Mouse (Mus musculus) heart, embryonic 11.5 days (tissue): ENCODE data around the gene Sorcs1. TPM values are rescaled to one million over a fixed set of nuclear protein-coding genes. Genes with fewer than 3 reads are reported as not detected.

ENCODE experiments used
- ATAC-seq: fragments of 200-750 bp; cut with Nextera tagmentation; replicated peaks from 2 replicates; pipeline ENCODE4 v1.8.0; 2017; ENCODE audit warnings: moderate library complexity; ENCODE audit not compliant: insufficient number of reproducible peaks, low FRiP score, low TSS enrichment
- H3K27ac ChIP-seq: fragments of 300-500 bp; sonication (generic); 2 replicates; pipeline ENCODE4 v1.5.1; 2014; ENCODE audit warnings: mild to moderate bottlenecking, low read depth, low read length
- H3K27me3 ChIP-seq: fragments of 300-500 bp; sonication (generic); 2 replicates; pipeline ENCODE4 v1.6.1; 2014; ENCODE audit warnings: mild to moderate bottlenecking, low read length, mixed read lengths; ENCODE audit not compliant: control insufficient read depth, insufficient read depth
- H3K36me3 ChIP-seq: fragments of 300-500 bp; sonication (generic); 2 replicates; pipeline ENCODE4 v1.6.1; 2014; ENCODE audit warnings: mild to moderate bottlenecking, low read length, moderate library complexity, mixed read lengths; ENCODE audit not compliant: control insufficient read depth, insufficient read depth
- H3K4me1 ChIP-seq: fragments of 300-500 bp; sonication (generic); 2 replicates; pipeline ENCODE4 v1.6.1; 2014; ENCODE audit warnings: low read length; ENCODE audit not compliant: control insufficient read depth, insufficient read depth
- H3K4me2 ChIP-seq: fragments of 300-500 bp; sonication (generic); 2 replicates; pipeline ENCODE4 v1.6.1; 2014; ENCODE audit warnings: mild to moderate bottlenecking, moderate library complexity
- H3K4me3 ChIP-seq: fragments of 300-500 bp; sonication (generic); 2 replicates; pipeline ENCODE4 v1.5.1; 2014; ENCODE audit warnings: low read depth, low read length
- H3K9ac ChIP-seq: fragments of 300-500 bp; sonication (generic); 2 replicates; pipeline ENCODE4 v1.6.1; 2014; ENCODE audit warnings: mild to moderate bottlenecking, low read depth, low read length, moderate library complexity
- H3K9me3 ChIP-seq: fragments of 300-500 bp; sonication (generic); replicated peaks from 2 replicates; pipeline ENCODE4 v1.6.1; 2016; ENCODE audit warnings: low read length; ENCODE audit not compliant: control insufficient read depth
- WGBS: fragments of 180-500 bp; shearing (Covaris S2); extraction: QIAGEN DNeasy Blood & Tissue Kit; methylation state at CpG from one replicate; pipeline ENCODE4 v1.1.7; 2014; ENCODE audit not compliant: insufficient replicate concordance; 5-methylcytosine and 5-hydroxymethylcytosine counted together
- polyA plus RNA-seq: library from polyadenylated mRNA; unstranded; fragments of >200 nt; fragmentation: Nextera tagmentation; extraction: Ambion mirVana; gene quantifications from 2 replicates; pipeline ENCODE4 v1.2.1, GENCODE M21; 2014

Gene Sorcs1
- polyA plus RNA-seq, 1 experiment from 2014 or later: 0.79 TPM

DNA sequence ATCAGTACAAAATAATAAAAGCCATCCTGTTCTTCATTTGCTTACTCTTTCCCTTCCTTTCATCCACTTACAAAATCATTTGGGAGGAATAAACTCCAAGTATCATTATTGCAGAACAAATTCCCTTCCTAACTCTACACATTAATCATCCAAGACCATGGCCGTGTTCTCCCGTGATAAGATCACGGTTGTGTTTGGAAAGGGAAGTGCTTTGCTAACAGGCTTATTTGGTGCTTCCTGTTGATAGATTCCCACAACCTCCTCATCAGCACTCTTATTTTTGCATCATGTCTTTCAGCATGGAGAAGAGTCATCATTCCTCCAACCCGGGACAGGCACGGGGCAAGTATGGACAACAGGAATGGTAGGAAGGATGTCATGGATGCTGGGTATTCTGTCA is 25.7 kb downstream of the Sorcs1 start:
- no peak for ATAC-seq
- WGBS: 48% methylated on average over 5 of the region's 5 CpGs
- Histone ChIP-seq H3K27me3 (no peaks in the 10 kb centered on the region), H3K27ac (no peak overlapping the region), H3K4me1 (no peaks in the 10 kb centered on the region), H3K36me3 (no peaks in the 10 kb centered on the region), H3K4me3 (no peak overlapping the region), H3K9ac (no peak overlapping the region), H3K9me3 (no peaks in the 10 kb centered on the region), H3K4me2 (no peak overlapping the region)

DNA sequence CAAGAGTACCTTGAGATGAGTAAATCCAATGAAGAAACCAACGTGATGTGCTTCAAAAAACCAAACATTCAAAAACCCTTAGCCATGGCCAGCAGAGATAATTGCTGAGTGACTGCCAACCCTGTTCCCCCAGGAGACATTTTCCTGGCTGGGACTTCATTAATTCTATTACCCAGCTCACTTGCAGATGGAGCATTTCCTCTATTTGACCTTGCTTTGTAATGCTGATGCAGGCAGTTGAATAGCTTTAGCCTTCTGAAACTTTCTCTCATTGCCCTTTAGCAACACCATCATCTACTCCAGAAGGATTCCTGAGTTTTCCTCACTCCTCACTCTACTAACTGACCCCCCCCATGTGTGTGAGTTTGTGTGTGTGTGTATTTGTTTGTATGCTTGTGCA is 34.6 kb downstream of the Sorcs1 start:
- H3K27me3 ChIP-seq: no peaks in the 10 kb centered on the region
- H3K9ac ChIP-seq: no peak overlapping the region
- no peak overlapping the region for H3K27ac ChIP-seq
- no peak for ATAC-seq
- H3K36me3 ChIP-seq: no peaks in the 10 kb centered on the region
- H3K4me1 ChIP-seq: no peaks in the 10 kb centered on the region
- 74% methylated on average over 1 of the region's 1 CpGs for WGBS
- no peak overlapping the region for H3K4me3 ChIP-seq
- H3K9me3 ChIP-seq: no peaks in the 10 kb centered on the region
- H3K4me2 ChIP-seq: no peak overlapping the region

DNA sequence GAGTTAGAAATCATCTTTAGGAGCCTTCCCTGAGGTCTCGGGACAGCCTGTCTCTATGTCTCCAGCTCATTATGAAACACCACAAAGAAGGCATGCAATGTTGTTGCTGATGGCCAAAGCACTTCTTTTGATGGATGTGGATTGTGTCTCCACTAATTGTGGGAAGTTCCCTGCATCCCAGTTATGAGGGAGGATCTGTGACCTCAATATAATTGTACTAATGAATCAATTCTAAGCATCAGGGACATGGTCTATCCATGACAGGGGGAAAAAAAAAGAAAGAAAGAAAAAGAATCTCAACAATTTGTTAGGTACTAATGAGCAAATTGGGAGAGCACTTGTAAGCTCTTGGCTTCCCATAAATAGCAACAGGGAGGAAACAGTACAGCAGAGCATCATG is 36.3 kb downstream of the Sorcs1 start:
- Histone ChIP-seq H3K27me3 (no peaks in the 10 kb centered on the region), H3K4me3 (no peak overlapping the region), H3K9ac (no peak overlapping the region), H3K36me3 (no peaks in the 10 kb centered on the region), H3K4me1 (no peaks in the 10 kb centered on the region), H3K4me2 (no peak overlapping the region), H3K27ac (no peak overlapping the region), H3K9me3 (no peaks in the 10 kb centered on the region)
- WGBS: 77% methylated on average over 1 of the region's 1 CpGs
- no peak for ATAC-seq

DNA sequence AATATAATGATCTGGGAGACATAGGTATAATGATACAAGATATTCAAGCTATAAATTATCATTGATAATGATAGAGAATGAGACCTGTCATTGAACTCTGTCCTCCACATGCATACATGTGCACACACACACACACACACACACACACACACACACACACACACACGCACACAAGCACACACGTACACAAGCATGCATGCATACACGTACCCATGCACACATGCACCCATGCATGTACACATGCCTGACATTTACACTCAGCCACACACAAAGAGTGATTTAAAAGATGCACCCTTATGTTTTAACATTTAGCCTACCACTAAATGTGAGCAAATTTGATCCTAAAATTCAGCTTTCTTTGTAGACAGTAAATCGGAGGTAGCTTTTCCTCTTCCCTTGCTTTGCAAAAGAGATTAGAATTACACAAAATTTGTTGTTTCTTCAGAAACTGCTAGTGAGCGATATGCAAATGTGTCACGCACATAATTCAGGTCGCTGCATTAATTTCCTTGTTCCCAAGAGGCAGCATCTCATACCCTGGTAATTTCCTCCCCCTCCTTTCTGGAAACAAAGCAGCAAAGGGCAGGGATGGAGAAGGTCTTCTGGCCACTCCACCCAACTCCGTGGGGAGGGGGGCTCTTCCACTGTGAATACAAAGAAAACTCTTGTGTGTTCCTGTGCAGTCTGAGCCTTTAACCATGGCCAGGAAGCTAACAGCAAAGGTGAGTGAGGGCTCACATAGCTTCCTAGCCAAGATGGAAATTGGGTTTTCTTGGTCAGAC is 38.0 kb downstream of the Sorcs1 start:
- Histone ChIP-seq H3K4me2 (no peak overlapping the region), H3K4me1 (no peaks in the 10 kb centered on the region), H3K27me3 (no peaks in the 10 kb centered on the region), H3K4me3 (no peak overlapping the region), H3K9ac (no peak overlapping the region), H3K9me3 (no peaks in the 10 kb centered on the region), H3K27ac (no peak overlapping the region), H3K36me3 (no peaks in the 10 kb centered on the region)
- ATAC-seq: no peak
- WGBS: 77% methylated on average over 8 of the region's 8 CpGs

DNA sequence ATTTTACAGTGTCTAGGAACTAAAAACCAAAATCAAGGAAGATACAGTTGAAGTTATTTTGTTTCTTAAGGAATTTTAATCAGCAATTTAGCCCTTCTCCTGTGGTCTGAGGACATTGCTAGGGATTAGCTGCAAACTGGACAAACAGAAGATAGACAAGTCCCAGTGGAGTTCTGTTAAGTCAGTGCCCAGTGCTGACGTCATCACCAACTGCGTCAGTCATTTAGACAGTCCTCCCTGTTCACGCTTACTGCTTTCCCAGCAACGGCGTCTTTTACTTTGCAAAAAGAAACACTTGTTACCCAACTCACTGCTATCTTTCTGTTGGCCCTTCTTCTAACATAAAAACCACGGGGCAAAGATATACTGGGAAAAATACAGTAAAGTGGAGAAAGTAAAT is 40.3 kb downstream of the Sorcs1 start:
- H3K4me2 ChIP-seq: no peak overlapping the region
- H3K9ac ChIP-seq: no peak overlapping the region
- no peak for ATAC-seq
- H3K9me3 ChIP-seq: no peaks in the 10 kb centered on the region
- no peak overlapping the region for H3K4me3 ChIP-seq
- WGBS: 60% methylated on average over 6 of the region's 6 CpGs
- no peaks in the 10 kb centered on the region for H3K4me1 ChIP-seq
- H3K36me3 ChIP-seq: no peaks in the 10 kb centered on the region
- no peak overlapping the region for H3K27ac ChIP-seq
- no peaks in the 10 kb centered on the region for H3K27me3 ChIP-seq

DNA sequence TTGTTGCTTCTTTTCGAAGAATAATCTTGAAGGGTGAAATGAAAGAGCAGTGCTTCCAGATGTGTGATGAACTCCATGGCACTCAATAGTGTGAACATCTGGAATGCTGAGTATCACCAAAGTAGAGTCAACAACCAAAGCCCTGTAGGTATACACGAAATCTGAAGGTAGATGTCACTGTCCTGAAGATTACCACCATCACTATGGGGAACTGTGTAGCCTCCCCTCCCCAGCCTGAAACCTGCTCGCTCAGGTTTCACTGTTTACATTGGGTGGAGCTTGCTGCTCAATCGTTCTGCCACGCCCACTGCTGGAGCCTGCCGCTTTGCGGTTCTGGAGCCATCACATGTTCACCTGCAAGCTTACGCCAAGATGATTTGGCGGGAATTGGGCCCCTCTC is 64.4 kb downstream of the Sorcs1 start:
- Histone ChIP-seq H3K27ac (no peak overlapping the region), H3K4me1 (no peaks in the 10 kb centered on the region), H3K4me2 (peak overlapping the region; percentile 32), H3K36me3 (no peaks in the 10 kb centered on the region), H3K9me3 (no peaks in the 10 kb centered on the region), H3K27me3 (no peaks in the 10 kb centered on the region), H3K9ac (no peak overlapping the region), H3K4me3 (no peak overlapping the region)
- no peak for ATAC-seq
- WGBS: 20% methylated on average over 9 of the region's 9 CpGs

DNA sequence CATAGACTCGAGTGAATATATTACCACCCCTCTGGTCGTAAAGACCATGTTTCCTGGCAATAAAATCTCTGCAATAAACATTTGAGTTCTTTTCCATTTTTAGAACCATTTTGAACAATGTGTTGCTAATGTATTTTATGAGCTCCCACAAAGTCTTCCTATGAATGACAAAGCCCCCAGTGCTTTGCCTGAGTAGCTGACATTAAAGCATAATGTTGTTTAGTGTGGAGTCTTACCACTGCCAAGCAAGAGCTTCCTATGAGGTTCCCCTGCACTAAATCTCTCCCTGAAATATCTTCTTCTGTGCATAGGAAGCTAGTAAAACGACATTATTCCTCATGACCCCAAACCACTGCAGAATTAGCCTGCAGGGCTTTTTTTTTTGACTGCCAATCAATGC is 66.8 kb downstream of the Sorcs1 start:
- H3K9me3 ChIP-seq: no peaks in the 10 kb centered on the region
- no peak overlapping the region for H3K4me3 ChIP-seq
- no peak overlapping the region for H3K27ac ChIP-seq
- no peak overlapping the region for H3K9ac ChIP-seq
- H3K4me2 ChIP-seq: no peak overlapping the region
- no peaks in the 10 kb centered on the region for H3K36me3 ChIP-seq
- H3K4me1 ChIP-seq: no peaks in the 10 kb centered on the region
- H3K27me3 ChIP-seq: no peaks in the 10 kb centered on the region
- ATAC-seq: no peak
- 66% methylated on average over 3 of the region's 3 CpGs for WGBS

DNA sequence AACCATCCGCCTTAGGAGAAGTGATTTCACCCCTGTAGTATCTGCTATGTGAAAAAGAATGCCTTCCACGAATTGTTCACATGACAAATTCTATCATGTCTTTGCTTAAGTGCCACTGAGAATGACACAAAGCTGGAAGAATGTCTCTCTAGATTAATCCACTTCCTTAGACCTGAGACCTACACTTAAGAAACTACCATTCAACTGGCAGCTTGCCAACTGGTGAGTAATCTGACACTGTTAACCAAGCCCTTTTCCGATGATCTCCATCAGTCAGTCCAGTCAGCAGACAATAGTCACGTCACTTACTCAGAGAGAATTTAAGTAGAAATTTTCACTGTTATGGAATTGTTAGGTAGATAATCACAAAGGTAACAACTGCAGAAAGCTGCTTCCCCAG is 74.6 kb downstream of the Sorcs1 start:
- WGBS: 36% methylated on average over 4 of the region's 4 CpGs
- no peaks in the 10 kb centered on the region for H3K36me3 ChIP-seq
- 0 out of 2 replicates have a peak, but pooled peaks cover 3% of the 10 kb centered on the region for H3K4me1 ChIP-seq
- H3K27ac ChIP-seq: no peak overlapping the region
- H3K4me3 ChIP-seq: no peak overlapping the region
- H3K9me3 ChIP-seq: no peaks in the 10 kb centered on the region
- H3K9ac ChIP-seq: no peak overlapping the region
- no peak for ATAC-seq
- no peak overlapping the region for H3K4me2 ChIP-seq
- no peaks in the 10 kb centered on the region for H3K27me3 ChIP-seq

DNA sequence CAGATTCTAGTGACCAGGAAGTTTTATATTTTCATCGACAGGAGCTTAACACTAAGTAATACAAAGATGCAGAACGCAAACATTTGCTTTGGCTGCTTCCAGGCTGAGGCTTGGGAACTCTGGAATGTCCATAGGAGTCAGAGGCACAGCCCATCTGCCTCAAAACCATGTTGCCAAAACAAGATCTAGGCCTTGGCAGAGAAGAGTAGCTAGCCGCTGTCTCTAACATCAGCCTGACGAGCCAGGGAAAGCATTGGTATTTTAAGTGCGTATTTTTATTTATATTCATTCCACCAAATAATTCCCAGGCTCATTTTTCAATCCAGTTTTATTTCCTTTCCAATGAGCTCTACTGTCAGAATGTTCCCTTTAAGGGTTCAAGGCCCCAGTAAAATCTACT is 75.1 kb downstream of the Sorcs1 start:
- WGBS: 76% methylated on average over 5 of the region's 5 CpGs

More for the DNA sequence above, 75.1 kb downstream of the Sorcs1 start:
- Histone ChIP-seq H3K4me1 (0 out of 2 replicates have a peak, but pooled peaks cover 3% of the 10 kb centered on the region), H3K36me3 (no peaks in the 10 kb centered on the region), H3K9ac (no peak overlapping the region), H3K27me3 (no peaks in the 10 kb centered on the region), H3K4me3 (no peak overlapping the region), H3K27ac (no peak overlapping the region), H3K9me3 (no peaks in the 10 kb centered on the region), H3K4me2 (no peak overlapping the region)
- ATAC-seq: no peak
